ENCODE assay signal across 24 mouse cellular contexts in genomic region chr10:40450171-40450570, GRCm38 (mm10).
DNase-seq lines count a peak whose midpoint lies in the region; ATAC-seq and TF ChIP-seq lines count a peak whose summit lies in the region.
"Had no signal": no experiment of that assay in that cellular context is flagged by ENCODE, and none has a peak within 500 bp of the region (broad histone marks: within the 10 kb centered on the region; RNA-seq: fewer than 3 reads in every experiment).

No protein-coding gene starts in this region.

- peak overlapping the region; percentile 48; the same call in 1 of the 2 replicates for H3K27ac ChIP-seq in thymus, adult 2 months (ENCODE audit: control insufficient read depth, insufficient read depth, low read length)
- peak overlapping the region; percentile 49 for H3K27ac ChIP-seq in bone marrow macrophage, adult 2 months (ENCODE audit: insufficient read depth, low read depth, low read length)
- H3K27ac ChIP-seq: embryonic facial prominence, embryonic 10.5 days; embryonic facial prominence, embryonic 12.5 days; forebrain, embryonic 13.5 days; forebrain, embryonic 15.5 days had no signal

- intact Hi-C loops in heart, postnatal 36 days (cut with DNase I) = no loop called here

- peak overlapping the region; percentile 9 for H3K4me3 ChIP-seq in megakaryocyte, embryonic 14.5 days (replicated peaks)
- H3K4me3 ChIP-seq in thymus, adult 2 months (ENCODE audit: control insufficient read depth, insufficient read depth, low read length) = no peak overlapping the region
- no peak overlapping the region for H3K4me3 ChIP-seq in bone marrow macrophage, adult 2 months (ENCODE audit: insufficient read depth, low read length)
- H3K4me3 ChIP-seq: embryonic facial prominence, embryonic 10.5 days; embryonic facial prominence, embryonic 12.5 days; forebrain, embryonic 13.5 days; forebrain, embryonic 15.5 days had no signal

- H3K4me1 ChIP-seq in megakaryocyte, embryonic 14.5 days = peaks cover 69% of the 10 kb centered on the region
- H3K4me1 ChIP-seq in thymus, adult 2 months (replicated peaks; ENCODE audit: control insufficient read depth, insufficient read depth, low read length) = peaks cover 26% of the 10 kb centered on the region
- peaks cover 40% of the 10 kb centered on the region for H3K4me1 ChIP-seq in bone marrow macrophage, adult 2 months (ENCODE audit: control insufficient read depth, insufficient read depth, low read length)

- no peak for ATAC-seq in megakaryocyte, adult 5-6 weeks (ENCODE audit: poor library complexity, severe bottlenecking)
- ATAC-seq: forebrain, embryonic 13.5 days; forebrain, embryonic 15.5 days; forebrain, postnatal 0 days; Patski had no signal

- DNase-seq in heart, adult 11 months = peak; percentile 51
- no peak for DNase-seq in heart, postnatal 36 days
- DNase-seq in thymus, adult 2 months = no peak
- DNase-seq in thymus, postnatal 10 days (ENCODE audit: low spot score in 2 of 2) = no peak
- DNase-seq in embryo, embryonic 9.5 days (ENCODE audit: extremely low spot score) = no peak
- DNase-seq: adrenal gland, adult 8-10 months; adrenal gland, postnatal 14 days; adrenal gland, postnatal 36 days; cerebellum, adult 11 months; cerebellum, adult 18-20 months; cerebellum, adult 8-10 months; cerebellum, adult 9-11 months; cerebellum, postnatal 14 days; cerebellum, postnatal 36 days; embryo, embryonic 11 days; forebrain, postnatal 0 days had no signal

- WGBS in thymus, adult 2 months = 98% methylated on average over 4 of the region's 4 CpGs

- no peak for TF ChIP-seq POLR2A in thymus, adult 2 months (IDR thresholded peaks at IDR 0.05; ENCODE audit: control insufficient read depth, extremely low read depth, insufficient read depth, low read length, poor library complexity)
- TF ChIP-seq POLR2A in bone marrow macrophage, adult 2 months (IDR thresholded peaks at IDR 0.05; ENCODE audit: borderline replicate concordance, low read depth, low read length) = no peak

- H3K36me3 ChIP-seq in megakaryocyte, embryonic 14.5 days (replicated peaks; ENCODE audit: low read length) = peaks cover 15% of the 10 kb centered on the region
- no peaks in the 10 kb centered on the region for H3K36me3 ChIP-seq in thymus, adult 2 months (ENCODE audit: control insufficient read depth, insufficient read depth, low read length)
- H3K36me3 ChIP-seq: embryonic facial prominence, embryonic 12.5 days; forebrain, embryonic 15.5 days had no signal

- no peak for TF ChIP-seq CTCF in thymus, adult 2 months (IDR thresholded peaks at IDR 0.05; ENCODE audit: borderline replicate concordance, control insufficient read depth, extremely low read depth, insufficient read depth, low read length, poor library complexity)
- TF ChIP-seq CTCF in bone marrow macrophage, adult 2 months (IDR thresholded peaks at IDR 0.05; ENCODE audit: low read depth, low read length) = no peak

- H3K9me3 ChIP-seq in megakaryocyte, embryonic 14.5 days = no peaks in the 10 kb centered on the region
- H3K9me3 ChIP-seq: embryonic facial prominence, embryonic 10.5 days; embryonic facial prominence, embryonic 12.5 days; forebrain, embryonic 13.5 days; forebrain, embryonic 15.5 days had no signal

- H3K27me3 ChIP-seq in megakaryocyte, embryonic 14.5 days (replicated peaks) = no peaks in the 10 kb centered on the region
- H3K27me3 ChIP-seq in thymus, adult 2 months (ENCODE audit: control insufficient read depth, insufficient read depth, low read length) = no peaks in the 10 kb centered on the region
- H3K27me3 ChIP-seq: embryonic facial prominence, embryonic 12.5 days; forebrain, embryonic 13.5 days; forebrain, embryonic 15.5 days; Patski had no signal
